Mouse (Mus musculus): ENCODE measurements around the gene Lingo1.

- TF ChIP-seq CTCF (IDR thresholded peaks at IDR 0.05), result no peak
- no peak for TF ChIP-seq EP300 (IDR thresholded peaks at IDR 0.05)
These were observed 38.9 kb upstream of the Lingo1 start for GRCm38 (mm10) chr9:56835152-56835551.
